Mouse (Mus musculus) forebrain, embryonic 14.5 days (tissue): ENCODE measurements around the gene Ift43. TPM values are rescaled to one million over a fixed set of nuclear protein-coding genes. Genes with fewer than 3 reads are reported as not detected.

Experiments
- ATAC-seq: fragments of 200-750 bp; cut with Nextera tagmentation; 2 replicates; pipeline ENCODE4 v1.8.0; 2017; ENCODE audit warnings: mild to moderate bottlenecking, moderate library complexity
- DNase-seq: peaks from one replicate; pipeline ENCODE4 v3.0.0-alpha.2; 2015; ENCODE audit warnings: low spot score
- H3K27ac ChIP-seq: fragments of 300-500 bp; sonication (generic); 2 replicates; pipeline ENCODE4 v1.5.1; 2014; ENCODE audit warnings: low read depth, mild to moderate bottlenecking, control low read depth, low read length, moderate library complexity
- H3K27me3 ChIP-seq: fragments of 300-500 bp; sonication (generic); replicated peaks from 2 replicates; pipeline ENCODE4 v1.6.1; 2014; ENCODE audit warnings: low read length, control low read depth, mixed read lengths; ENCODE audit not compliant: control insufficient read depth, insufficient read depth
- H3K36me3 ChIP-seq: fragments of 300-500 bp; sonication (generic); 2 replicates; pipeline ENCODE4 v1.6.1; 2014; ENCODE audit warnings: low read length, control low read depth; ENCODE audit not compliant: control insufficient read depth, insufficient read depth
- H3K4me1 ChIP-seq: fragments of 300-500 bp; sonication (generic); 2 replicates; pipeline ENCODE4 v1.6.1; 2014; ENCODE audit warnings: antibody characterized with exemption, low read length, control low read depth; ENCODE audit not compliant: control insufficient read depth, insufficient read depth
- H3K4me2 ChIP-seq: fragments of 300-500 bp; sonication (generic); 2 replicates; pipeline ENCODE4 v1.6.1; 2014; ENCODE audit warnings: mild to moderate bottlenecking, control low read depth, low read length
- H3K4me3 ChIP-seq: fragments of 300-500 bp; sonication (generic); 2 replicates; pipeline ENCODE4 v1.5.1; 2014; ENCODE audit warnings: low read depth, low read length, control low read depth
- H3K9ac ChIP-seq: fragments of 300-500 bp; sonication (generic); 2 replicates; pipeline ENCODE4 v1.6.1; 2014; ENCODE audit warnings: mild to moderate bottlenecking, low read length, control low read depth, moderate library complexity
- H3K9me3 ChIP-seq: fragments of 300-500 bp; sonication (generic); replicated peaks from 2 replicates; pipeline ENCODE4 v1.6.1; 2016; ENCODE audit warnings: low read length, control low read depth, mixed read lengths; ENCODE audit not compliant: control insufficient read depth
- WGBS: fragments of 180-500 bp; shearing (Covaris S2); extraction: QIAGEN DNeasy Blood & Tissue Kit; methylation state at CpG from one replicate; pipeline ENCODE4 v1.1.7; 2014; 5-methylcytosine and 5-hydroxymethylcytosine counted together
- polyA plus RNA-seq: library from polyadenylated mRNA; unstranded; fragments of >200 nt; fragmentation: Nextera tagmentation; extraction: Ambion mirVana; gene quantifications from 2 replicates; pipeline ENCODE4 v1.2.1, GENCODE M21; 2014

The Ift43 gene
- polyA plus RNA-seq, 1 experiment from 2014 or later = 82.0 TPM

DNA sequence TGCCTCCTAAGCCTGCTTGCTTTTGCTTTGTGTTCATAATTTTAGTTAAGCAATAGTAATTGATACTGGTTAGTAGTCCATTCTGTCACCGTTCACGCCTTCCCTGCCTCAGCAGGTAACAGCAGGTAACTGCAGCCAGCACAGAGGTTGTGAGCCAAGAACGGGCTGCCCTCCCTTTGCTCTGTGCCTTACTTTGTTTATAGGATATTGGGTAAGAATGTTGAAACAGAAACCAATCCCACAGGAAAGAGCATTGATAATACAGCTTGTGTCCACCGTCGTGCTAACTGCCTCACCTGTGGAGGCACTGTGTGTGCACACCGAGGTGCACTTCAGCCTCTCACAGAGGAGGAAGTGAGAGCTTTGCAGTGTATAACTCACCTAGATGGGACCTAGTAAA is 66.7 kb downstream of the Ift43 start:
- ATAC-seq (no peak), DNase-seq (no peak)
- Histone ChIP-seq H3K27me3 (no peaks in the 10 kb centered on the region), H3K36me3 (no peaks in the 10 kb centered on the region), H3K4me3 (no peak overlapping the region), H3K9ac (no peak overlapping the region), H3K9me3 (no peaks in the 10 kb centered on the region), H3K4me1 (peaks cover 6% of the 10 kb centered on the region; the same call in 1 of the 2 replicates), H3K27ac (no peak overlapping the region), H3K4me2 (no peak overlapping the region)
- 91% methylated on average over 6 of the region's 6 CpGs for WGBS

DNA sequence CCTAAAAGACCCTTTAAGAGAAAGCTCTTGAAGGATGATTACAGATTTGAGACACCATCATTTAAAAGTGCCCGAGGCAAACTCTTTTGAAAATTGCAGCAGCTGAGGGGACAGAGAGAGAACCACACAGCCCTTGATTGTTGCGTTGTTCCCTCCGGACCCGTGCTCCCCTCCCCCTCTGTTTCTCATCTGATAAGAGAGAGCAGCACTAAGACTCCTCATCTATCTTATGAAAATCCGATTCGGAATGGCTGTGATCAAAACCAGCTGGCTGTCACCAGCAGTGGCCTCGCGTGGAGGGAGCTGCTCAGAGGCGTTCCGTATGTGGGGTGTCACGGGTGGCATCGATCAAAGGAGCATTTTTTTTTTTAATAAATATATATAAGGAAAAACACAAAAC is 69.6 kb downstream of the Ift43 start:
- WGBS = 86% methylated on average over 12 of the region's 12 CpGs
- no peak overlapping the region for H3K9ac ChIP-seq
- peaks cover 9% of the 10 kb centered on the region; the same call in 1 of the 2 replicates for H3K4me1 ChIP-seq
- no peak for ATAC-seq
- no peak overlapping the region for H3K4me3 ChIP-seq
- H3K4me2 ChIP-seq = no peak overlapping the region
- no peaks in the 10 kb centered on the region for H3K9me3 ChIP-seq
- no peaks in the 10 kb centered on the region for H3K27me3 ChIP-seq
- no peak for DNase-seq
- H3K36me3 ChIP-seq = no peaks in the 10 kb centered on the region
- no peak overlapping the region for H3K27ac ChIP-seq

DNA sequence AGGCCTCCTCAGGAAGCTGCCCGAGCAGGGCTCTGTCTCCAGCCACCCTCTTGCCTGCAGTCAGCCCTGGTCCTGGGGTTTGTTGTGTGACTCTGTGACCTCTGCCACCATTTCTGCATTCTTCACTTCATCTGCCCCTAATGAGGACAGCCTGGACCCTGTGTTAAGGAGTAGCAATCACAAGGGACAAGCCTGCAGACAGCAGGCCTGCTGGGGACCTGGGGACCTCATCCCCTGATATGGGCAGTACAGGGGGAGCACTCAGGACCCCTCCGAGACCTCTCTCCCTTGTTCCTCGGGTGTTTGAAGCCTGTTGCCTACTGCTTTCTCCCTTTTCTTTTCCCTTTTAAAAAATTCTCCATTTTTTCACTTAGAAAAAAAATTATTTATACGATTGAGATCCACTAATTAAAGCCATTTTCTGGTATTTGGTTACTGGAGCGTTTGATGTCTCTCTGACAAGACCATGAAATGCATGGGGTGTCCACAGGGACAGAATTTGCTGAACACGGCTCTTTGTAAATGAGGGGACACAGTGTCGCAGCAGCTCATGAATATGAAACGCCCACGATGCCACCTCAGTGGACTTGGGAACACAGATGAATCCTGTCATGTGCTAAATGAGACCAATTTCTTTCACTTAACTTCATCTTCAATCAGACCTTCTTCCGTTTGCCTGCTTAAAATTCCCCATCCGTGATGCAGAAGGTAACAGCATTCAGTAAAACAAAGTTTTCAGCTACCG is 71.0 kb downstream of the Ift43 start:
- no peak for DNase-seq
- Histone ChIP-seq H3K9me3 (no peaks in the 10 kb centered on the region), H3K4me2 (no peak overlapping the region), H3K27ac (no peak overlapping the region), H3K36me3 (no peaks in the 10 kb centered on the region), H3K4me1 (peaks cover 21% of the 10 kb centered on the region), H3K9ac (no peak overlapping the region), H3K27me3 (no peaks in the 10 kb centered on the region), H3K4me3 (no peak overlapping the region)
- WGBS = 56% methylated on average over 12 of the region's 12 CpGs
- no peak for ATAC-seq

DNA sequence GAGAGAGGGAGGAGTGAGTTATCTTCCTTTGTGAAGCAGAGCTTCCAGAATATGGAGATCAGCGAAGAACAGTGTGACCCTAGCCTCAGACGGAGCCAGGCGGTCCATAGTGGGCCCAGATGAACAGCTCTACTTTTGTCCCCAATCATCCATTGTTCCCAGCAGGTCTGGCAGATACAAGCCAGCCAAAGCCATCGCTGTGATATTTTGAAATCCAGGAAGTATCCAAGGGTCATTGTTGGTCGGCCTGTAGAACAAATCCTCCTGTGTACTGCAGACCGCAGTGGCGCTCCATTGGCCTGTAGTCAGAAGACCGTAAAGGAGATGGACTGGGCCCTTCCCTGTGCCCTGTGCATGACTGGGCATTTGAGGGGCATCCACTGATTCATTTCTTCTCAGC is 72.8 kb downstream of the Ift43 start:
- 87% methylated on average over 8 of the region's 8 CpGs for WGBS
- Histone ChIP-seq H3K36me3 (no peaks in the 10 kb centered on the region), H3K27me3 (no peaks in the 10 kb centered on the region), H3K9me3 (no peaks in the 10 kb centered on the region), H3K27ac (no peak overlapping the region), H3K4me1 (peaks cover 28% of the 10 kb centered on the region), H3K4me3 (no peak overlapping the region), H3K9ac (no peak overlapping the region), H3K4me2 (no peak overlapping the region)
- ATAC-seq (no peak), DNase-seq (no peak)

DNA sequence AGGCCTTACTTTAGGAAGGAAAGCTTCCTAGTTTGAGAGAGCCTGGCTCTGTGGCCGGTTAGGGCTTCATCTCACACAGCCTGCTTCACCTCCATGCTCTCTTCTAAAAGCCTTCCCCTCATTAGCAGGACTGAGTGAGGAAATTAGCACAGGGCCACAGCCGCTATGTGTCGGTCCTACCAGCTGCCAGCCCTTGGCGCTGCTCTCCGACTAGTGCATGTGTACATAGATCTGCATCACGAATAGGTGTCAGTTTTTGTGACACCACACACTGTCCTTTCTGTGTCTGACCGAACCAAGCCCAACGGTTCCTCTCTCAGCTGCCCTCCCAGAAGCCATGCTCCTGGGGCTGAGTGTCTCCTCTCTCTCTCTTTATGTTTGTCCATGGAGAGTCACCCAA is 74.8 kb downstream of the Ift43 start:
- H3K4me1 ChIP-seq = peaks cover 28% of the 10 kb centered on the region

DNA sequence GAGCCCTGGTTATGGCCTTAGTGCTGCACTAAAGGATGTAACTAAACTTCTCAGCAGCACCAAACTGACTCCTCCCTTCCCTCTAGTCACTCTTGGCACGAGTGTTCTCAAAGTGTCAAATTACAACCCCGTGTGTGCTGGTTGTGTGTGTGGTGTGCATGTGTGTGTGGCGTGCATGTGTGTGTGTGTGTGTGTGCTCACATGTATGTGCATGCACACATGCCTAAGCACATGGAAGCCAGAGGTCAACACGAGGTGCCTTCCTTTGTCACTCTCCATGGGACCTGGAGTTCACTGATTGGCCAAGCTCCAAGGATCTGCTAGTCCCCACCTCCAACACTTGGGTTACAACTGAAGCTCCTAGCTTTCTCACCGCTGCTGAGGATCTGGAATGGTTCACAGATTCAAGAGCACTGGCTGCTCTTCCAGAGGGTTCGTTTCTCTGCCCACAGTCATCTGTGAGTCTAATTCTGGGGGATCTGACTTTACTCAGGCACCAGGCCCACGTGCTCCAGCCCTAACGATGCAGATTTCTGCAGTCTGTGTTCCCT is 75.6 kb downstream of the Ift43 start:
- ATAC-seq (peak; percentile 9; the same call in 1 of the 2 replicates), DNase-seq (no peak)
- no peak overlapping the region for H3K9ac ChIP-seq
- H3K36me3 ChIP-seq = no peaks in the 10 kb centered on the region
- peaks cover 31% of the 10 kb centered on the region for H3K4me1 ChIP-seq
- H3K27me3 ChIP-seq = no peaks in the 10 kb centered on the region
- H3K4me3 ChIP-seq = no peak overlapping the region
- 31% methylated on average over 8 of the region's 8 CpGs for WGBS
- H3K4me2 ChIP-seq = no peak overlapping the region
- 0 out of 2 replicates have a peak overlapping the region, but pooled peaks have one; percentile 2 for H3K27ac ChIP-seq
- no peaks in the 10 kb centered on the region; the same call in 1 of the 2 replicates for H3K9me3 ChIP-seq

More for the DNA sequence above, 74.8 kb downstream of the Ift43 start:
- no peak overlapping the region for H3K4me2 ChIP-seq
- DNase-seq (no peak), ATAC-seq (peak; percentile 51; the same call in 1 of the 2 replicates)
- no peak overlapping the region for H3K9ac ChIP-seq
- H3K27me3 ChIP-seq = no peaks in the 10 kb centered on the region
- WGBS = 58% methylated on average over 8 of the region's 8 CpGs
- H3K4me3 ChIP-seq = no peak overlapping the region
- H3K9me3 ChIP-seq = no peaks in the 10 kb centered on the region; the same call in 1 of the 2 replicates
- H3K27ac ChIP-seq = no peak overlapping the region
- no peaks in the 10 kb centered on the region for H3K36me3 ChIP-seq

DNA sequence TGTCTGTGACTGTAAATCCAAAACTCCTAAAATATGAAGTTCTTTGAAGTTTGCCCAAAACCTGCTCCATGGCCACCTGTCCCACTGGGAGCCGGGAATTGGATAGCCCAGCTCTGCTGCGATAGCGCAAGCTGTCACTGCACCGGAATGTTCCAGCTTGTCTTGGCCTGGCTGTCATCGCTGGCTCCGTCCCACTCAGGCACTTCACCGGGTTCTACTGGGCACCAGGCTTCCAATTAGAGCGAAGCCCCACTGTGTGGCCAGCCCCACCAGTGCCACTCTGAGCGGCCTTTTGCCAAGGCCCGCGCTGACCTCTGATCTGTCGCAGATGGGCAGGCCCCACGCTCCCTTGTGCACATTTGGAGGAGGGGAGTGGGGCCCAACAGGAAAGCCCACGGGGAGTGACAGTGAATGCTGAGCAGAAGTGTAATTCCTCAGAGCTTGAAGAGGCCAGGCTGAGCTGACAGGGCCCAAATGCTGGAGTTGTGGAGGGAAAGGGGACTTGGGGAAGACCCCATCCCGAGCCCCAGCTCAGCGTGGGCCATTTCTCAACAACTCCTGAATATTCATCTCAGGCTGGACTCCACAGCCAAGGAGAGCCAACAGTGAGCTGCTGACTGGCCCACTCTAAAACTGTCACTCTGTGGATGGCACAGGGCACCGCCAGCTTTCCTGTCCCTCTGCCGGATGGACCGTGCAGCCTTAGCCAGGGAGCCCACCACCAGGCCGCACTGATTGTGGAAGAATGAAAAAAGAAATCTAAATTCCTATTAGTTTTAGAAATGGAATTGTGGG is 76.5 kb downstream of the Ift43 start:
- Histone ChIP-seq H3K9me3 (no peaks in the 10 kb centered on the region; the same call in 1 of the 2 replicates), H3K4me3 (no peak overlapping the region), H3K36me3 (no peaks in the 10 kb centered on the region), H3K9ac (no peak overlapping the region), H3K4me2 (no peak overlapping the region), H3K27ac (0 out of 2 replicates have a peak overlapping the region, but pooled peaks have one; percentile 18), H3K27me3 (no peaks in the 10 kb centered on the region), H3K4me1 (peaks cover 37% of the 10 kb centered on the region)
- ATAC-seq = 0 out of 2 replicates have a peak, but pooled peaks have one; percentile 31
- 75% methylated on average over 20 of the region's 20 CpGs for WGBS
- no peak for DNase-seq

DNA sequence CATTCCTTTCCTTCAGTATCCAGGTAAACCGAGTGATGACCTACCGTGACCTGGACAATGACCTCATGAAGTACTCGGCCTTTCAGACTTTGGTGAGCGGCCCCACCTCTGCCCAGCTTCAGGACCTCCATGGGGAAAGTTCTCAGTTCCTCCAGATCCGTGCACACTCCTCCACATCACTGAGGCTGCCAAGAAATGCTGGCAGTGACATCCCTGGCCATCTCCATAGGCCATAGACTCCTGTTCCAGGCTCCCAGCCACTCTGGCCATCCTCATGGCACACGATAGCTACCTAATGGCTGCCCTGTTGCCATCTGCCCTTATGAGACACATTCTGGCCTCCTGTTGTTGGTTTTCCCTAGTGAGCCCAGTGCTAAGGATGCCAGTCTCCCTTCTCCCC is 79.1 kb downstream of the Ift43 start:
- no peaks in the 10 kb centered on the region for H3K36me3 ChIP-seq
- no peak overlapping the region for H3K9ac ChIP-seq
- 96% methylated on average over 6 of the region's 6 CpGs for WGBS
- ATAC-seq = no peak
- no peak overlapping the region for H3K4me2 ChIP-seq
- H3K9me3 ChIP-seq = no peaks in the 10 kb centered on the region; the same call in 1 of the 2 replicates
- H3K4me1 ChIP-seq = peaks cover 33% of the 10 kb centered on the region
- DNase-seq = no peak
- H3K27ac ChIP-seq = no peak overlapping the region
- no peaks in the 10 kb centered on the region for H3K27me3 ChIP-seq
- no peak overlapping the region for H3K4me3 ChIP-seq
